Mouse (Mus musculus): ENCODE results near the gene Asz1.

DNA sequence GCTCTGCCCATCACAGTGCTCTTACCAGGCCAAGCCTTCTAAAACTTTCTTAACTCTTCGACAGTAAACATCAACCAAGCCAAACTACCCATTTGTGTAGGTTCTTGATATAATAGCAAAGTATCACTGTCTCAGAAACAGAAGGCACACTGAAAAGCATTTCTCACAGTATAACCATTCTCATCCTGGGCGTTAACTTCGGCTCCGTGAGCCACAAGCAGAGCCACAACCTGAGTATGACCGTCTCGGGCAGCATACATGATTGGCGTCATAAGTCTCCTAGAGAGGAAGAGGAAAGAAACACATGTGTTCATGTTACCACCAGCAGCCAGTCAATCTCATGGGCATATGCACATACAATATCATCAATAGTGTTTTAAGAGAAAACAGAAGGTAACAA is 31.9 kb downstream of the Asz1 start:
- no peak for TF ChIP-seq EP300 (IDR thresholded peaks at IDR 0.05; ENCODE audit: insufficient read depth, low read depth, low read length)
- TF ChIP-seq CTCF (IDR thresholded peaks at IDR 0.05) = no peak
- no peak for TF ChIP-seq POLR2A (IDR thresholded peaks at IDR 0.05; ENCODE audit: insufficient read depth, low read depth, low read length)
